Mouse (Mus musculus) MEL (cell line): Measurements from ENCODE around the gene Iqsec1.

ENCODE experiments used
- BHLHE40 ChIP-seq: IDR thresholded peaks from 2 replicates; pipeline ENCODE4 v1.6.1; 2012; ENCODE audit warnings: low read depth, mild to moderate bottlenecking, inconsistent platforms, low read length, improper control_type of control experiment, borderline replicate concordance
- CTCF ChIP-seq, 3 experiments: IDR thresholded peaks in 2 of 3; conservative IDR thresholded peaks in 1 of 3; 2 replicates each; pipeline ENCODE4 v1.5.1; 2011 to 2012; ENCODE audit warnings: low read length in 3 of 3, low read depth in 2 of 3, mild to moderate bottlenecking in 2 of 3, improper control_type of control experiment in 1 of 3, inconsistent platforms in 1 of 3, mixed read lengths in 1 of 3, moderate library complexity in 1 of 3; ENCODE audit not compliant: control insufficient read depth in 1 of 3, insufficient read depth in 1 of 3, poor library complexity in 1 of 3, severe bottlenecking in 1 of 3
- EP300 ChIP-seq, 2 experiments: IDR thresholded peaks; 2 replicates each; pipeline ENCODE4 v1.6.1; 2011; ENCODE audit warnings: improper control_type of control experiment in 2 of 2, low read length in 2 of 2, low read depth in 1 of 2, mild to moderate bottlenecking in 1 of 2
- GATA1 ChIP-seq: IDR thresholded peaks from 2 replicates; pipeline ENCODE4 v1.6.1; 2011; ENCODE audit warnings: low read depth, low read length, improper control_type of control experiment
- MAX ChIP-seq: IDR thresholded peaks from 2 replicates; pipeline ENCODE4 v1.6.1; 2011; ENCODE audit warnings: low read length, improper control_type of control experiment
- NELFE ChIP-seq: IDR thresholded peaks from 2 replicates; pipeline ENCODE4 v1.6.1; 2011; ENCODE audit warnings: low read depth, low read length, improper control_type of control experiment
- NRF1 ChIP-seq: IDR thresholded peaks from 2 replicates; pipeline ENCODE4 v1.6.1; 2014; ENCODE audit warnings: low read depth, mild to moderate bottlenecking, inconsistent platforms, low read length, improper control_type of control experiment, moderate library complexity; ENCODE audit not compliant: poor library complexity, insufficient read depth, severe bottlenecking
- POLR2A ChIP-seq, 2 experiments: IDR thresholded peaks; 2 replicates each; pipeline ENCODE4 v1.6.1; 2011 to 2012; ENCODE audit warnings: low read length in 2 of 2, mild to moderate bottlenecking in 2 of 2, control low read depth in 1 of 2, improper control_type of control experiment in 1 of 2, low read depth in 1 of 2, moderate library complexity in 1 of 2; ENCODE audit not compliant: control insufficient read depth in 1 of 2, insufficient read depth in 1 of 2, poor library complexity in 1 of 2
- POLR2AphosphoS2 ChIP-seq: IDR thresholded peaks from 2 replicates; pipeline ENCODE4 v1.6.1; 2011; ENCODE audit warnings: low read length, improper control_type of control experiment
- POLR2AphosphoS5 ChIP-seq: IDR thresholded peaks from 2 replicates; pipeline ENCODE4 v1.6.1; 2012; ENCODE audit warnings: low read depth, borderline replicate concordance, mild to moderate bottlenecking, inconsistent platforms, low read length, moderate library complexity, mixed read lengths
- TBP ChIP-seq: IDR thresholded peaks from 2 replicates; pipeline ENCODE4 v1.8.0; 2011; ENCODE audit warnings: low read depth, low read length, improper control_type of control experiment
- USF2 ChIP-seq, 2 experiments: IDR thresholded peaks; 2 replicates each; pipeline ENCODE4 v1.6.1; 2011 to 2012; ENCODE audit warnings: improper control_type of control experiment in 2 of 2, low read length in 2 of 2, borderline replicate concordance in 1 of 2, inconsistent platforms in 1 of 2, low read depth in 1 of 2, mild to moderate bottlenecking in 1 of 2; ENCODE audit not compliant: insufficient read depth in 1 of 2
- ZNF384 ChIP-seq: IDR thresholded peaks from 2 replicates; pipeline ENCODE4 v1.6.1; 2012; ENCODE audit warnings: low read depth, mild to moderate bottlenecking, inconsistent platforms, low read length, improper control_type of control experiment

DNA sequence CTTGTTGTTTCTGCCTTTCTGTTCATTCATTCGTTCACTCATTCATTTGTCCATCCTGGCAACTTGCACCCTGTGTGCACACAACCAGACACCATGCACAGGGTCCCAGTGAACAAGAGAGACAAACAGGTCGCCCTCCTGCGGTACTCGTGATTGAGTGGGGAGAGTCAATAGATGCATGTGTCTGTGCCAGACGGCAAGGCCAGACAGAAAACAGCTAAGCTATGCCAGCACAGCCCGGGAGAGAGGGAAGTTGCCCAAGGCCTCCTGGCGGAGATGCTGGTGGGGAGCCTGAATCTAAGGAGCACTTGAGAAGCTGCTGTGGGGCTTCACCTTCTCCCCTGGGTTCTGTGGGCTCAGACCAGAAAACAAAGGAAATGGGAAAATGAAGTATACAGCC is 373.1 kb downstream of the Iqsec1 start:
- TF ChIP-seq CTCF (IDR thresholded peaks at IDR 0.05 in 2 of 3, conservative IDR thresholded peaks at IDR 0.05 in 1 of 3; ENCODE audit: control insufficient read depth in 1 of 3, insufficient read depth in 1 of 3, low read depth in 2 of 3, low read length in 3 of 3, poor library complexity in 1 of 3, severe bottlenecking in 1 of 3), result no peak
- no peak for TF ChIP-seq GATA1
- no peak for TF ChIP-seq EP300 (IDR thresholded peaks at IDR 0.05; ENCODE audit: low read depth in 1 of 2, low read length in 2 of 2)
- no peak for TF ChIP-seq POLR2A (IDR thresholded peaks at IDR 0.05; ENCODE audit: control insufficient read depth in 1 of 2, insufficient read depth in 1 of 2, low read depth in 1 of 2, low read length in 2 of 2, poor library complexity in 1 of 2)
- no peak for TF ChIP-seq TBP
- no peak for TF ChIP-seq ZNF384
- no peak for TF ChIP-seq POLR2AphosphoS2
- no peak for TF ChIP-seq BHLHE40
- no peak for TF ChIP-seq NRF1
- TF ChIP-seq POLR2AphosphoS5, result no peak
- no peak for TF ChIP-seq USF2 (IDR thresholded peaks at IDR 0.05; ENCODE audit: borderline replicate concordance in 1 of 2, insufficient read depth in 1 of 2, low read depth in 1 of 2, low read length in 2 of 2)
- no peak for TF ChIP-seq MAX
- TF ChIP-seq NELFE, result no peak
